Mouse (Mus musculus): ENCODE measurements around the gene Hk1. TPM values are rescaled to one million over a fixed set of nuclear protein-coding genes. Genes with fewer than 3 reads are reported as not detected.
A peak's percentile ranks its signal among the peaks of the same experiment; 100 is the strongest.

Gene Hk1
- polyA plus RNA-seq, 1 experiment from 2014 or later: 67.5 TPM

DNA sequence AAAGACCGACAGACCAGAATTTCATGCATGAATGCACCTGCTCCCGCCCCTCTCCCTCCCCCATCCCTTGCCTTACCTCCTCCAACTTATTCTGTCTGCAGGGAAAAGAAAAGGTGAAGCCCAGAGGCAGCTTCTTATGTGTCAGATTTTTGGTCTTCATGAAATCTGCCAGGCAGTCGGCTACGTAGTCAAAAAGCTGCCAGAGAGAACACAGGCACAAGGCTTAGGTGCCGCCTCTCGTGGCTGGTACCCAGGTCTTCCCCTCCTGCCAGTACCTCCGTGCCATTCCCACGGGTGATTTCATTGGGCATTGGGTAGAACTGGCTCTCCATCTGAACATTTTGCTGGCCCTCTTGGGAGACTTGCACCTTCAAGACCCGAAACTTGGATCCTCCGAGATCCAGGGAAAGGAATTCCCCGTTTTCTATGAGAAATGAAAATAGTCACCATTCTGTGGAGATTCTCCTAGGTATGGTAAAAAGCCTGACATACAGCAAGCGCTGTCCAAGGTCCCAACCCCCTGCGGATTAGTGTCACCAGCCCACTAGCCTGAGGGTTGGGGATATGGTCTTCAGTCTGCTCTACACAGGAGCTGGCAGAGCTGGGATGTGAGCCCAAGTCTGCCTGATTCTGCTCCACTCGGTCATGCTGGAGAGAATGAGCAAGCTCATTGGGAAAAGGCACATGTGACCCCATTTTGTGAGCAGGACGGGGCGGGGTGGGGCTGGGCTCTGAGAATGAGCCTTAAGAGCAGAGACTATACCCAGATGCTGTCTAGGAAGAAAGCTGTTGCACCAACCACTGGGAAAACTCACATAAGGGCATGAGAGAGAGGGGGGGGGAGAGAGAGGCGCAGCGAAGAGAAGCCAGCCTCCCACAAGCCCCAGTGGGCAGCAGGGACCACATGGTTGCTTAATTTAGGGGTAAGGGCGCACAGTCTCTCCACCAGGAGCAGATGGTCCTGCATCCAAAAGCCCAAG is 32.0 kb upstream of the Hk1 start:
- Histone ChIP-seq H3K4me1 (ENCODE audit: insufficient read depth, low read length) (peaks cover 12% of the 10 kb centered on the region), H3K27me3 (ENCODE audit: insufficient read depth, low read length) (no peaks in the 10 kb centered on the region), H3K27ac (ENCODE audit: low read length) (no peak overlapping the region), H3K4me3 (ENCODE audit: low read length) (no peak overlapping the region), H3K9me3 (ENCODE audit: low read length) (no peaks in the 10 kb centered on the region), H3K36me3 (ENCODE audit: insufficient read depth, low read length) (no peaks in the 10 kb centered on the region), H3K9ac (replicated peaks; ENCODE audit: low read length) (no peak overlapping the region), H3K4me2 (replicated peaks; ENCODE audit: low read depth, low read length) (no peak overlapping the region)
- WGBS: 70% methylated on average over 19 of the region's 19 CpGs
- no peak for ATAC-seq (ENCODE audit: low FRiP score, low TSS enrichment)

DNA sequence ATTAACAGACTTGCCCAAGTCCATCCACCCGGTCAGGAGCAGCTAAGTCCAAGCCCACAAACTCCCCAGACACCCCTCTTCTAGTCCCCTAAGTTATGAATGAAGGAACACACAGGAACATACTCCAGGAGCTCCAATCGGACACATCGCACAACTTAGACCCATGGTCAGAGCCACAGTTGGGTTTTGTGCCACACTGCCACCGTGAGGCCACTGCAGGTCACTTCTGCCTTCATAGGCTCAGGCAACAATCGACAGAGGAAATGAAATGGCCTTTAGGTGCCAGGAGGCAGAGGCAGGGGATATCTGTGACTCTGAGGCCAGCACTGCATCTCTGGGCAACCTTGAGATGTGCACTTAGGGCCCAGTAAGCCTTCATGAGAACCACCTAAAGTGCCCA is 31.2 kb upstream of the Hk1 start:
- H3K4me3 ChIP-seq (ENCODE audit: low read length): no peak overlapping the region
- H3K27ac ChIP-seq (ENCODE audit: low read length): no peak overlapping the region
- WGBS: 7% methylated on average over 5 of the region's 5 CpGs
- H3K36me3 ChIP-seq (ENCODE audit: insufficient read depth, low read length): no peaks in the 10 kb centered on the region
- no peaks in the 10 kb centered on the region for H3K27me3 ChIP-seq (ENCODE audit: insufficient read depth, low read length)
- no peaks in the 10 kb centered on the region for H3K9me3 ChIP-seq (ENCODE audit: low read length)
- no peak overlapping the region for H3K4me2 ChIP-seq (replicated peaks; ENCODE audit: low read depth, low read length)
- ATAC-seq (ENCODE audit: low FRiP score, low TSS enrichment): peak; percentile 21; the same call in 1 of the 2 replicates
- H3K9ac ChIP-seq (replicated peaks; ENCODE audit: low read length): no peak overlapping the region
- H3K4me1 ChIP-seq (ENCODE audit: insufficient read depth, low read length): peaks cover 12% of the 10 kb centered on the region

DNA sequence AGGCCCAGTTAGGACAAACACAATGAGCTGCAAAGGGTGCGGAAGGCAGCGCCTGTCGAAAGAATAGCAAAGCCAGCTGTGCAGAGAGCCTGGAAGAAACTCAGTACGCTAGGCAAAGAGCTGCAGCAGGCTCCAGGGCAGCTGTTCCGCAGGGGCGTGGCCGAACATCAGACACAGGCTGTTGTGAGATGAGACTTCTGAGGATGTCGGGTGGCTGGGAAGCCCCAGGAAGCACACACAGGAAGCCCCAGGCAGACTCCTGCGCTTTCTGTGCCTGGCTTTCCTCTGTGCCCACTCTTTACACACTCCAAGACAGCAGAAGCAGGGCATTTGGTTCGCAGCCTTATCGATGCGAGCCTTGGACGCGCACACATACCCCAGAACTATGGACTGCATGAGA is 25.2 kb upstream of the Hk1 start:
- peak overlapping the region; percentile 16 for H3K4me2 ChIP-seq (replicated peaks; ENCODE audit: low read depth, low read length)
- WGBS: 32% methylated on average over 14 of the region's 14 CpGs
- no peaks in the 10 kb centered on the region for H3K9me3 ChIP-seq (ENCODE audit: low read length)
- peaks cover 3% of the 10 kb centered on the region; the same call in 1 of the 2 replicates for H3K27me3 ChIP-seq (ENCODE audit: insufficient read depth, low read length)
- H3K4me1 ChIP-seq (ENCODE audit: insufficient read depth, low read length): peaks cover 6% of the 10 kb centered on the region; the same call in 1 of the 2 replicates
- H3K36me3 ChIP-seq (ENCODE audit: insufficient read depth, low read length): no peaks in the 10 kb centered on the region
- H3K27ac ChIP-seq (ENCODE audit: low read length): no peak overlapping the region
- H3K9ac ChIP-seq (replicated peaks; ENCODE audit: low read length): no peak overlapping the region; the same call in 1 of the 2 replicates
- 0 out of 2 replicates have a peak overlapping the region, but pooled peaks have one; percentile 2 for H3K4me3 ChIP-seq (ENCODE audit: low read length)
- ATAC-seq (ENCODE audit: low FRiP score, low TSS enrichment): peak; percentile 64; the same call in 1 of the 2 replicates

DNA sequence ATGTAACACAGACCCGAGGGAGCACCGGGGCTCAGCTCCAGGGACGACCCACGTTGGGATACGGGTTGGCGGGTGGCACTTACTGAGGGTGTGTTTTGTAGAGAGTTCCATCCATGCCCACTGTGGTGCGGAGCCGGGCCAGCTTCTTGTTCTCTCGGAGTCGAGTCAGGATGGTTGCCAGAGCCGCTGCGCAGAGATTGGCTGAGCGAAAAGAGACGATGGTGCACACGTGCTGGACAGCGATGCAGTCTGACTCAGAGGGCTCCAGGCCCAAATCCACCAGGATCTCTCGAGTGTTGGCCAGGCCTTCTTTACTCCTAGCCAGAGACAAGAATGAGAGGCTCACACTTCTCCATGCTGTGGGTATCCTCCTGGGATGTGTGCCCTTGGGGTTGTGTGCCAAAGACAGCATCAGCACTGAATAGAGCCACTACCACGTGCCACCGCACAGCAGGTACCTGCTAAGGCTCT is 22.0 kb upstream of the Hk1 start:
- no peaks in the 10 kb centered on the region for H3K36me3 ChIP-seq (ENCODE audit: insufficient read depth, low read length)
- H3K4me1 ChIP-seq (ENCODE audit: insufficient read depth, low read length): peaks cover 6% of the 10 kb centered on the region; the same call in 1 of the 2 replicates
- H3K4me2 ChIP-seq (replicated peaks; ENCODE audit: low read depth, low read length): no peak overlapping the region
- no peak overlapping the region for H3K4me3 ChIP-seq (ENCODE audit: low read length)
- H3K9me3 ChIP-seq (ENCODE audit: low read length): no peaks in the 10 kb centered on the region
- no peak for ATAC-seq (ENCODE audit: low FRiP score, low TSS enrichment)
- WGBS: 79% methylated on average over 19 of the region's 19 CpGs
- H3K27me3 ChIP-seq (ENCODE audit: insufficient read depth, low read length): peaks cover 3% of the 10 kb centered on the region; the same call in 1 of the 2 replicates
- no peak overlapping the region for H3K27ac ChIP-seq (ENCODE audit: low read length)
- no peak overlapping the region for H3K9ac ChIP-seq (replicated peaks; ENCODE audit: low read length)

DNA sequence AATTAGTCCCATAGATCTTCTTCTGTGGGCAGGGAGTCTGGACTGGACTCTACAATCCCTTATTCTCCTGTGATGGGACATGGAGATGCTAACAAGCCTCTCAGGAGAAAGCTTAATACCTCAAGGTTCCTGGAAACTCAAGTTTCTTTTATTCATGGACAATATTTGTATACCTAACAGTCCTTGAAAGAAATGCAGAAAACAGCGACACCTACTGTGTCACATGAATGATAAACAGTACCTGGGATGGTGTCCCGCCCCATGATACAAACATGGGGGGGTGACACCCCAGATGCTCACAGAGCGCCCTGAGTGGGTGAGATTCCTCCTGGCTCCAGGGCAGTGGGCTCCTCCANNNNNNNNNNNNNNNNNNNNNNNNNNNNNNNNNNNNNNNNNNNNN is 3.3 kb upstream of the Hk1 start:
- Histone ChIP-seq H3K9ac (replicated peaks; ENCODE audit: low read length) (no peak overlapping the region), H3K9me3 (ENCODE audit: low read length) (no peaks in the 10 kb centered on the region), H3K27ac (ENCODE audit: low read length) (no peak overlapping the region), H3K4me3 (ENCODE audit: low read length) (no peak overlapping the region), H3K4me1 (ENCODE audit: insufficient read depth, low read length) (no peaks in the 10 kb centered on the region), H3K36me3 (ENCODE audit: insufficient read depth, low read length) (no peaks in the 10 kb centered on the region), H3K27me3 (ENCODE audit: insufficient read depth, low read length) (no peaks in the 10 kb centered on the region), H3K4me2 (replicated peaks; ENCODE audit: low read depth, low read length) (no peak overlapping the region)
- no peak for ATAC-seq (ENCODE audit: low FRiP score, low TSS enrichment)
- 79% methylated on average over 3 of the region's 3 CpGs for WGBS

DNA sequence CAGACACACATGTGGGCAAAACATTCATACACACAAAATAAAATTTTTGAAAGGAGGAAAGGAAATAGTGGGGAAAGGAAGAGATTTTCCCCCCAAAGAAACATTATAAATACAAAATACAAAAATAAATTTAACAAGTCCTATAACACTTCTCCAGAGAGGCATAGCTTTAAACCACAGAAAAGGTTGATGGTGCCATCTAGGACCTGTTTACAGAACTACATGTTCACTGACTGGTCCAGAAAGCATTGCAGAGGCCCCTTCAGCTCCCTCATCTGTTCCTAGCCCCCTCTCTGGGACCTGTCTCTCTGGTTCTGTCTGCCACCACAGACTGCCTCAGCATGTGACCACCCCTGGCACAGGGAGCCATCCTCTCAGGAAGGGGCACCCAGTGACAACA is 1.2 kb upstream of the Hk1 start:
- Histone ChIP-seq H3K4me2 (replicated peaks; ENCODE audit: low read depth, low read length) (no peak overlapping the region), H3K27me3 (ENCODE audit: insufficient read depth, low read length) (no peaks in the 10 kb centered on the region), H3K4me1 (ENCODE audit: insufficient read depth, low read length) (no peaks in the 10 kb centered on the region), H3K27ac (ENCODE audit: low read length) (no peak overlapping the region), H3K9me3 (ENCODE audit: low read length) (no peaks in the 10 kb centered on the region), H3K9ac (replicated peaks; ENCODE audit: low read length) (no peak overlapping the region), H3K36me3 (ENCODE audit: insufficient read depth, low read length) (no peaks in the 10 kb centered on the region), H3K4me3 (ENCODE audit: low read length) (no peak overlapping the region)
- no peak for ATAC-seq (ENCODE audit: low FRiP score, low TSS enrichment)

DNA sequence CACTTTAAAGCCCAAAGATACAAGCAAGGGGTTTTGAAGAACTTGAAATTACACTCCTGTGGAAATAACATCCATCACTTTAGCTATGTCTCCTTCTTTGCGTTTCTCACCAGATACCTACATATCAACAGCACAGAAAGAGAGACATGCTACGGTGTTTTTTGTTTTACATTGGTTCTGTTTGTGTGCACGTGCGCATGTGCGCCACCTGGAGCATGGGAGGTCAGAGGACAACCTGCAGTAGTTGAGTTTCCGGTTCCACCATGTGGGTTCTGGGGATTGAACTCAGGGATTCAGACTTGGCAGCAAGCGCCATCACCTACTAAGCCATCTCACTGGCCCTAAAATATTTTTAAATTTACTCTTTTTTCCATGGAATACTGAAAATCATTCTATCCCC is 20.9 kb downstream of the Hk1 start:
- no peak overlapping the region for H3K27ac ChIP-seq (ENCODE audit: low read length)
- no peak overlapping the region for H3K9ac ChIP-seq (replicated peaks; ENCODE audit: low read length)
- H3K4me3 ChIP-seq (ENCODE audit: low read length): no peak overlapping the region
- no peaks in the 10 kb centered on the region for H3K9me3 ChIP-seq (ENCODE audit: low read length)
- H3K4me2 ChIP-seq (replicated peaks; ENCODE audit: low read depth, low read length): no peak overlapping the region
- H3K4me1 ChIP-seq (ENCODE audit: insufficient read depth, low read length): no peaks in the 10 kb centered on the region
- H3K27me3 ChIP-seq (ENCODE audit: insufficient read depth, low read length): no peaks in the 10 kb centered on the region
- WGBS: 90% methylated on average over 7 of the region's 7 CpGs
- no peak for ATAC-seq (ENCODE audit: low FRiP score, low TSS enrichment)
- no peaks in the 10 kb centered on the region for H3K36me3 ChIP-seq (ENCODE audit: insufficient read depth, low read length)

DNA sequence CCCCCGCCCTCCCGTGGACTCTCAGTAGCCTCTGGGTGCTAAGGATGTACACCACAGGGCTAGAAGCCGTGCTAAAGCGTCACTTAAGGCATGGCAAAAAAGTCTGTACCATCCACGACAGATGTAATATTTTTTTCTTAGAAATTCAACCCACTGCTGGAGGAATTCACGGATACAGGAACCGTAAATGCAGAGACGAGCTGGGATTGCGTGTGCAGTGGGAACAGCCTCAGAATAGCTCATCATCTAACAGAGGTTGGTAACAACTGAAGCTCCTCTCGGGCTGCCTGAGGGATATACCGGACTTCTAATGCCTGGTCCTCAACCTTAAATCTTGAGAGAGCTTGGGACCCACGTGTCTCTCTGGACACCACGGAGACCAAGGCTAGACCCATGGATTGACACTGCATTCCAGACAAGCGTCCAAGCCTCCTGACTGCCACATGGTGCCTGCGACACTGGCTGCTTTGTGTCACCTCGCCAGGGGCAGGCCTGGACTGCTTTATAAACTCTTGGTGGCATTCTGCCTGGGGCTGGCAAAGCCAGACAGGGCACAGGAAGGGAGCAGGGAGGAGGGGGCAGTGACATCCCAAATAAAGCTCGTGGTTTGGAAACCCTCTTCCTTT is 23.5 kb downstream of the Hk1 start:
- Histone ChIP-seq H3K9ac (replicated peaks; ENCODE audit: low read length) (no peak overlapping the region), H3K4me2 (replicated peaks; ENCODE audit: low read depth, low read length) (no peak overlapping the region), H3K27ac (ENCODE audit: low read length) (no peak overlapping the region), H3K4me3 (ENCODE audit: low read length) (no peak overlapping the region), H3K27me3 (ENCODE audit: insufficient read depth, low read length) (no peaks in the 10 kb centered on the region), H3K36me3 (ENCODE audit: insufficient read depth, low read length) (no peaks in the 10 kb centered on the region), H3K9me3 (ENCODE audit: low read length) (0 out of 2 replicates have a peak, but pooled peaks cover 2% of the 10 kb centered on the region), H3K4me1 (ENCODE audit: insufficient read depth, low read length) (no peaks in the 10 kb centered on the region)
- ATAC-seq (ENCODE audit: low FRiP score, low TSS enrichment): no peak
- WGBS: 79% methylated on average over 17 of the region's 17 CpGs

DNA sequence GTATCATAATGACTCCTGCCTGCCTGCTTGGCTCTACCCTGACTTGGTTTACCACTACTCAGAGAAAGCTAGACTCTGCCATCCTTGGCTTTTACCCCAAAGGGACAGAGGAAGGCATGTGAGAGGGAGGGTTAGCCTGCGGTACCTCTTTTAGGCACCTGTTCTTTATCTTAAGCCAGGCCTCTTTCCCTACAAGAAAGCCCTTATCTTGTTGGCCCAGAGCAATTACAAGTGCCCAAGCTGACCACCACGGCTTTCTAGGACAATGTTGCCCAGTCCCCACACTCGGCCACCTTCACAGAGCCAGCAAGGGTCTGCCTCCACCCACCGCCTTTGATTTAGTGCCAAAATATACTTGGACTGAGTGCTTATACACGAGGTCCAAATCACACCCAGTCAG is 34.6 kb downstream of the Hk1 start:
- Histone ChIP-seq H3K27ac (ENCODE audit: low read length) (no peak overlapping the region), H3K27me3 (ENCODE audit: insufficient read depth, low read length) (no peaks in the 10 kb centered on the region), H3K9ac (replicated peaks; ENCODE audit: low read length) (no peak overlapping the region), H3K9me3 (ENCODE audit: low read length) (0 out of 2 replicates have a peak, but pooled peaks cover 4% of the 10 kb centered on the region), H3K4me3 (ENCODE audit: low read length) (no peak overlapping the region), H3K4me1 (ENCODE audit: insufficient read depth, low read length) (peaks cover 5% of the 10 kb centered on the region; the same call in 1 of the 2 replicates), H3K4me2 (replicated peaks; ENCODE audit: low read depth, low read length) (no peak overlapping the region), H3K36me3 (ENCODE audit: insufficient read depth, low read length) (no peaks in the 10 kb centered on the region)
- WGBS: 73% methylated on average over 5 of the region's 5 CpGs
- ATAC-seq (ENCODE audit: low FRiP score, low TSS enrichment): no peak
